Mouse (Mus musculus) intestine, postnatal 0 days (tissue): ENCODE results near the gene Ms4a4d. TPM values are rescaled to one million over a fixed set of nuclear protein-coding genes. Genes with fewer than 3 reads are reported as not detected.
"Not testable (repeated sequence)": the region's sequence is repeated elsewhere in the genome, so short reads cannot be mapped to it uniquely, and the experiment has no call there.

Experiments used
- ATAC-seq: fragments of 200-750 bp; cut with Nextera tagmentation; 2 replicates; pipeline ENCODE4 v1.8.0; 2017; ENCODE audit warnings: mild to moderate bottlenecking, moderate TSS enrichment, moderate library complexity
- H3K27ac ChIP-seq: fragments of 300-500 bp; sonication (generic); 2 replicates; pipeline ENCODE4 v1.5.1; 2014; ENCODE audit warnings: mild to moderate bottlenecking, low read depth, low read length, moderate library complexity
- H3K27me3 ChIP-seq: fragments of 300-500 bp; sonication (generic); replicated peaks from 2 replicates; pipeline ENCODE4 v1.6.1; 2014; ENCODE audit warnings: low read length, mixed read lengths; ENCODE audit not compliant: control insufficient read depth, insufficient read depth
- H3K36me3 ChIP-seq: fragments of 300-500 bp; sonication (generic); 2 replicates; pipeline ENCODE4 v1.6.1; 2014; ENCODE audit warnings: mild to moderate bottlenecking, moderate library complexity; ENCODE audit not compliant: control insufficient read depth, insufficient read depth
- H3K4me1 ChIP-seq: fragments of 300-500 bp; sonication (generic); replicated peaks from 2 replicates; pipeline ENCODE4 v1.6.1; 2014; ENCODE audit warnings: antibody characterized with exemption, low read length, mixed read lengths; ENCODE audit not compliant: control insufficient read depth, insufficient read depth
- H3K4me2 ChIP-seq: fragments of 300-500 bp; sonication (generic); replicated peaks from 2 replicates; pipeline ENCODE4 v1.6.1; 2014; ENCODE audit warnings: low read depth, mild to moderate bottlenecking, moderate library complexity
- H3K4me3 ChIP-seq: fragments of 300-500 bp; sonication (generic); 2 replicates; pipeline ENCODE4 v1.5.1; 2014; ENCODE audit warnings: low read depth, low read length
- H3K9ac ChIP-seq: fragments of 300-500 bp; sonication (generic); 2 replicates; pipeline ENCODE4 v1.6.1; 2014; ENCODE audit warnings: mild to moderate bottlenecking, low read depth, low read length
- H3K9me3 ChIP-seq: fragments of 300-500 bp; sonication (generic); 2 replicates; pipeline ENCODE4 v1.6.1; 2016; ENCODE audit warnings: mixed run types; ENCODE audit not compliant: control insufficient read depth
- CTCF ChIP-seq: sonication (generic); IDR thresholded peaks from 2 replicates; pipeline ENCODE4 v1.5.1; 2016; ENCODE audit warnings: low read depth, mild to moderate bottlenecking, control low read depth, antibody characterized with exemption, moderate library complexity
- WGBS: fragments of 180-500 bp; shearing (Covaris S2); extraction: QIAGEN DNeasy Blood & Tissue Kit; methylation state at CpG from one replicate; pipeline ENCODE4 v1.1.7; 2014; 5-methylcytosine and 5-hydroxymethylcytosine counted together
- polyA plus RNA-seq: library from polyadenylated mRNA; unstranded; fragments of >200 nt; fragmentation: Nextera tagmentation; extraction: Ambion mirVana; gene quantifications from 2 replicates; pipeline ENCODE4 v1.2.1, GENCODE M21; 2015

Gene Ms4a4d
- polyA plus RNA-seq, 1 experiment from 2014 or later, result 8.7 TPM

DNA sequence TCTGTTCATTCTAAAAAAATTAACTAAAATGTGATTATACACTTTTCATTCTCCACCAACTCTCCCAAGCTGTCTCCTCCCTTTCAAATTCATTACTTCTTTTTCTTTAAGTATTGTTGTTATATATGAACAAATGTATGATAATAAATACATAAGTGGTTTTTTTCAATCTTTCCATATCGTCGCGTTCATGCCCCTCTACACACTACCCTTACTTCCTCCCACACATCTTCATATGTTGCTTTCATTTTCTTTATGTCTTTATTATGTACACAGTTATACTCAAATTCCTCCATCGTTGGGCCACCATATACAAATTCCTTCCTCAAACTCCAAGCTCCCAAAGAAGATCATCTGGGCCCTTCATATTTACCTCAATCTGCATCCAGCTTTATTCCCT, 35.3 kb upstream of the Ms4a4d start:
- Histone ChIP-seq H3K9me3 (no peaks in the 10 kb centered on the region), H3K4me2 (no peak overlapping the region), H3K27ac (no peak overlapping the region), H3K4me1 (no peaks in the 10 kb centered on the region), H3K27me3 (no peaks in the 10 kb centered on the region), H3K4me3 (no peak overlapping the region), H3K36me3 (no peaks in the 10 kb centered on the region), H3K9ac (no peak overlapping the region)
- no peak for TF ChIP-seq CTCF
- WGBS, result 85% methylated on average over 4 of the region's 4 CpGs
- no peak for ATAC-seq

DNA sequence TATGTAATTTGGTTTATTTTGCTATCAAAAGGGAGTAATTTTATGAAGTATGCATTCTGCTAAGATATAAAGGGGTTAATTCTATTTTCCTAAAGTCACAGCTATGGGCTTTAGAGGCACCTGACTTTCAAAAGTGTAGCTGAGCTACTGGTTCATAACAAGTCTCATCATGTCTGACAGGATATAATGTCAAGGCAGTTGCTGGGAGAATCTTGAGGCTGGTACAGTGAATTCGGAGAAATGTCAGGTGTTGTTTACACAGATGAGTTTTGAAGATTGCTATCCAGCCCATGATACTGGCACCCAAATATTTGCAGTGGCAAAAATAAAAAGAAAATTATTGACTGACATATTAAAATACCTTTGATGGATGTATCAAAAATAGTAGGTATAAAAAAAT, 31.7 kb upstream of the Ms4a4d start:
- Histone ChIP-seq H3K4me2 (no peak overlapping the region), H3K9ac (no peak overlapping the region), H3K27ac (no peak overlapping the region), H3K4me3 (no peak overlapping the region), H3K27me3 (no peaks in the 10 kb centered on the region), H3K36me3 (no peaks in the 10 kb centered on the region), H3K4me1 (no peaks in the 10 kb centered on the region), H3K9me3 (no peaks in the 10 kb centered on the region)
- WGBS, result 59% methylated on average over 1 of the region's 1 CpGs
- no peak for ATAC-seq
- no peak for TF ChIP-seq CTCF

DNA sequence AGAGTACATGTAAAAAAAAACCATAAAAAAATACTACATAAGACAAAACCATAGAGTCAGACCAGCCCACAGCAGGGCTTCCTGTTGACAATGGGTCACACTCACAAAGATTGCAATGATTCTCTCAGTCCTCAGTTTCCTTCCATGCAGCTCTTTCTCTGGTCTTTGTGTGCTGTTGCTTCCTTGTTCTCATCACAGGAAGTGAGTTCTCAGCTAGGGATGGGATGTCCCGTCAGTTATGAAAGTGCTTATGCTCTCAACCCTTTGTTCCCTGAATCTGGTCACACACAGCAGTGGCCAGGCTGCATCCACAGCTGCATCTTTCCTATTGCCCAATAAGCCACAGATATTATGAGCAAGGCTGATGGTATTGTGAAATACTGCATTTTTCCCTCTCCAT, 23.1 kb upstream of the Ms4a4d start:
- Histone ChIP-seq H3K4me1 (no peaks in the 10 kb centered on the region), H3K4me3 (no peak overlapping the region), H3K27ac (no peak overlapping the region), H3K36me3 (no peaks in the 10 kb centered on the region), H3K9ac (no peak overlapping the region), H3K9me3 (no peaks in the 10 kb centered on the region), H3K27me3 (no peaks in the 10 kb centered on the region), H3K4me2 (no peak overlapping the region)
- WGBS, result 41% methylated on average over 1 of the region's 1 CpGs
- TF ChIP-seq CTCF, result no peak
- no peak for ATAC-seq

GRCm38 (mm10) chr19:11516246-11516645, 20.4 kb upstream of the Ms4a4d start, which contains the start of gene Ms4a6b:
Gene Ms4a6b (plus strand): TSS chr19:11516512.
- TF ChIP-seq CTCF, result no peak
- no peak within 1 kb of the TSS for H3K9ac ChIP-seq
- no peaks in the 10 kb centered on the region for H3K9me3 ChIP-seq
- no peak within 1 kb of the TSS for H3K4me3 ChIP-seq
- no peak for ATAC-seq
- H3K27me3 ChIP-seq, result no peaks in the 10 kb centered on the region
- no peaks in the 10 kb centered on the region for H3K4me1 ChIP-seq
- H3K36me3 ChIP-seq, result no peaks in the 10 kb centered on the region
- no peak within 1 kb of the TSS for H3K4me2 ChIP-seq
- no peak within 1 kb of the TSS for H3K27ac ChIP-seq

GRCm38 (mm10) chr19:11516845-11517244, 19.8 kb upstream of the Ms4a4d start:
- Histone ChIP-seq H3K27ac (no peak overlapping the region), H3K9ac (no peak overlapping the region), H3K4me3 (no peak overlapping the region), H3K36me3 (no peaks in the 10 kb centered on the region), H3K9me3 (no peaks in the 10 kb centered on the region), H3K4me2 (no peak overlapping the region), H3K4me1 (no peaks in the 10 kb centered on the region), H3K27me3 (no peaks in the 10 kb centered on the region)
- TF ChIP-seq CTCF, result no peak
- no peak for ATAC-seq
- whole genome bisulfite sequencing, result 37% methylated on average over 4 of the region's 4 CpGs

- not testable (repeated sequence) for ATAC-seq, H3K27ac ChIP-seq, H3K4me2 ChIP-seq, H3K27me3 ChIP-seq, H3K4me1 ChIP-seq, H3K9ac ChIP-seq, H3K4me3 ChIP-seq, H3K9me3 ChIP-seq, H3K36me3 ChIP-seq
- 38% methylated on average over 1 of the region's 1 CpGs for WGBS
Observed at GRCm38 (mm10) chr19:11517373-11517772, 19.2 kb upstream of the Ms4a4d start.

DNA sequence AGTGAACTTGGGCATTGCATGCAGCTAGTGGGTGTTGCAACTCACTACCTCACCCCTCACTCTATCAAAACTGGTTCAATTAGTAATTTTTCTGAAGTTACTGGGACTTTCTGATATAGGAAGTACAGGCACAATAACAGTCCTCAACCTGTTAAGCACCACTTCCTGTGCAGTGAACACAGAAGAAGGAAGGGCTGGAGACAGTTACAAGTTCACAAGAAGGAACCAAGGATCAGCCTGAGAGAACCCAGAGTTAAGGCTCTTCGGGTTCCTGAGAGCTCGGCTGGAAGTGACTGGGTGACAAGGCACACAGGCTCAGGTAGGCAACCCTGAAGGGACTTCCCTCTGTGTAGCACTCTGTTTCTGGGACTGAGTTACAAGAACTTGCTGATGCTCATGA, 18.2 kb upstream of the Ms4a4d start:
- not testable (repeated sequence) for H3K27ac ChIP-seq, ATAC-seq, H3K4me3 ChIP-seq, H3K4me1 ChIP-seq, H3K36me3 ChIP-seq, H3K9me3 ChIP-seq, H3K9ac ChIP-seq, H3K27me3 ChIP-seq, H3K4me2 ChIP-seq
- 73% methylated on average over 2 of the region's 2 CpGs for WGBS
